Mouse (Mus musculus): Measurements from ENCODE around the gene Hypk.

DNA sequence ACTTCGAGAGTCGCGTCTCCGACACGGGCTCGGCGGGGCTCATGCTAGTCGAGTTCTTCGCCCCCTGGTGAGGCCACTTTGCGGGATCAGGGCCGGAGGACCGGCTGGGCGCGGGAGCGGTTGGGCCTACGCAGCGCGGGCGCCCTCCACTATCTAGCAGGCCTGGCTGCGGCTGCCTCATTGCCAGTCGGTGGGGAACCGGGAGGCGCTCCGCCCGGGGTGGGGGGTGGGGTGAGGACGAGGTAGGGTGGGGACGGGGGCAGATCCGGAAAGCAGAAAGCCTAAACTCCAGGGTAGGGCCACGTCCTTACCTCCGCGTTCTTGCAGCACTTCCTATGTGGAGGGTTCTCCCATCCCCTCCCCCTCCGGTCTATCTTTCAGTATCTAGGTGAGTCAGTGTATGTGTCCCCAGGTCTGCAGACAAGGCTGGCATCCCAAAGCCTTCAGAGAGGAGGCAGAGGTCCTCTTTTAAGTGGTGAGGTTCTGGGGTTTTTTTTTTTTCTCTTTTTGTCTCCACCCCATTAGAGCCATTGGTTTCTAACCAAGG, 38.9 kb upstream of the Hypk start:
- no peak for TF ChIP-seq CTCF (IDR thresholded peaks at IDR 0.05; ENCODE audit: borderline replicate concordance, extremely low read depth, insufficient read depth, insufficient read length)
- TF ChIP-seq POLR2A (IDR thresholded peaks at IDR 0.05; ENCODE audit: borderline replicate concordance, extremely low read depth, insufficient read depth, insufficient read length, poor library complexity, severe bottlenecking), result no peak

Measured in brain, embryonic 14.5 days (tissue).